Comparison of ENCODE assay signal across 8 mouse cellular contexts in the genomic region with DNA sequence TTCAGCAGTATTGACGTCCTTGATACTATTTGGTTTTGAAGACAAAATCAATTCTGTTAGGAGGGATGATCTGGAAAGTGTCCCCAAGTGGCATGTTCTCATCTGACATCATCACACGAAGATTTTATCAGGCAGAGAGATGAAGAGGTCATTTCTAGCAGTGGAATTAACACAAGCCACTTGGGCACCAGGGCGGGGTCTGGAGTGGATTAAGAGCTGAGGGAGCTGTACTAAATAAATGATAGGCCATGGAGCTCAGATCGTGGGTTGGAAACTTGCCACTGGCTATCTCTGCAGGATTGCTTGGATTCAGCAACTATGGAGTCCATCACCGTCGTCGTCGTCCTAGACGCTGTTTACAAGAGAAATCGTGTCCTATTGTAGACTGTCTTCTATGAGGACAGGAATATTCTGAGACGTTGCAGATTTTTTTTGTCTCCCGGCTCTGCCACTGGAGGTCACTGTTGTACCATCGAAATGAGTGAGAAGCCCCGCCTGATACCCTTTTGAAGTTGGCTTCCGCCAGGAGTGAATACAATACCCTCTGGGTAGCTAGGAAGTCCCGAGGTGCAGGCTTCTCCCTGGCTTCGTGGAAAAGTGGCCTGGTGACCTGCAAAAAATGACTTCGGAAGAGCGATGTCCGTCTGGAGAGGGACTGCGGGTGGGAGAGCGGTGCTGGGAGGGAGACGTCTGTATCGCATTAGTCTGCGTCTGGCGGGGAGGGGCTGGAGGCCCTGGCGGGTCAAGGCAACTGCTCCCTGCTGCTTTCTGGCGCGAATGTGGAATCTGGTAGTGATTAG.
A peak's percentile ranks its signal among the peaks of the same experiment; 100 is the strongest.
DNase-seq lines count a peak whose midpoint lies in the region; ATAC-seq lines count a peak whose summit lies in the region.

No protein-coding gene starts in this region.

- no peaks in the 10 kb centered on the region for H3K9me3 ChIP-seq in hindbrain, embryonic 13.5 days

- H3K4me1 ChIP-seq in hindbrain, embryonic 13.5 days (replicated peaks): peaks cover 34% of the 10 kb centered on the region

- peak overlapping the region; percentile 38 for H3K4me3 ChIP-seq in hindbrain, embryonic 13.5 days

- peak overlapping the region; percentile 95 for H3K27ac ChIP-seq in hindbrain, embryonic 13.5 days

- H3K36me3 ChIP-seq in hindbrain, embryonic 13.5 days: no peaks in the 10 kb centered on the region

- DNase-seq in MEL-GATA-1-ER (ENCODE audit: extremely low read depth, low read depth): peak; percentile 31
- peak; percentile 80 for DNase-seq in cerebellum, adult 8-10 months
- DNase-seq in frontal cortex, postnatal 10 days (ENCODE audit: low spot score in 2 of 2): peak; percentile 80 to 91
- peak; percentile 90 to 95 for DNase-seq in layer of hippocampus, postnatal 25 days (ENCODE audit: extremely low spot score in 1 of 2, low spot score in 1 of 2)
- peak; percentile 91 for DNase-seq in lung, postnatal 25 days (ENCODE audit: low spot score)
- peak; percentile 96 for DNase-seq in retina, embryonic 14.5 days (ENCODE audit: low spot score)
- peak; percentile 90 for DNase-seq in thymus, postnatal 4 days

- ATAC-seq in hindbrain, embryonic 13.5 days (ENCODE audit: low FRiP score): peak; percentile 95

- no peaks in the 10 kb centered on the region for H3K27me3 ChIP-seq in hindbrain, embryonic 13.5 days

- H3K9ac ChIP-seq in hindbrain, embryonic 13.5 days: peak overlapping the region; percentile 73

- 5% methylated on average over 29 of the region's 29 CpGs for WGBS in hindbrain, embryonic 13.5 days

- H3K4me2 ChIP-seq in hindbrain, embryonic 13.5 days: peak overlapping the region; percentile 58

Comparison
In these comparisons a context has a peak if more than half of its experiments do, and no peak if none do; other contexts are left out.
1. Peak in every context shown above with its lines: DNase-seq, ATAC-seq, H3K4me3 ChIP-seq and H3K27ac ChIP-seq.
2. DNase-seq: peak in every context shown above with its lines; median percentile 96 in retina, embryonic 14.5 days; 92 in layer of hippocampus, postnatal 25 days; 91 in lung, postnatal 25 days; 90 in thymus, postnatal 4 days; 86 in frontal cortex, postnatal 10 days; 80 in cerebellum, adult 8-10 months; 31 in MEL-GATA-1-ER.